Mouse (Mus musculus) layer of hippocampus, adult 8-10 months (tissue): ENCODE data around the gene Fgfr2. TPM values are rescaled to one million over a fixed set of nuclear protein-coding genes. Genes with fewer than 3 reads are reported as not detected.

ENCODE experiments used
- DNase-seq, 2 experiments: peaks; one replicate each; pipeline ENCODE4 v3.0.0; 2022; ENCODE audit warnings: low spot score in 2 of 2
- total RNA-seq, 4 experiments: library from RNA; stranded (reverse); gene quantifications; 2 replicates each; pipeline ENCODE4 v1.2.4; 2022

The Fgfr2 gene
- total RNA-seq, 4 experiments from 2014 or later = 60.7 to 72.9 (median 65.8) TPM

- no peak for DNase-seq
Observed at GRCm38 (mm10) chr7:130804991-130805390, 2318.2 kb downstream of the Fgfr2 start.

- DNase-seq = no peak
Observed at GRCm38 (mm10) chr7:130803251-130803825, 2319.8 kb downstream of the Fgfr2 start.

GRCm38 (mm10) chr7:130801811-130802210 is 2321.3 kb downstream of the Fgfr2 start:
- no peak for DNase-seq

- DNase-seq = no peak
Observed at GRCm38 (mm10) chr7:130800681-130801080, 2322.5 kb downstream of the Fgfr2 start.

GRCm38 (mm10) chr7:130799418-130799817 is 2323.7 kb downstream of the Fgfr2 start:
- DNase-seq = no peak

GRCm38 (mm10) chr7:130797524-130797923 is 2325.6 kb downstream of the Fgfr2 start:
- DNase-seq = no peak

- DNase-seq = no peak
Observed at GRCm38 (mm10) chr7:130796786-130797185, 2326.4 kb downstream of the Fgfr2 start.

GRCm38 (mm10) chr7:130793671-130794070 is 2329.5 kb downstream of the Fgfr2 start:
- no peak for DNase-seq

GRCm38 (mm10) chr7:130789456-130789855 is 2333.7 kb downstream of the Fgfr2 start:
- no peak for DNase-seq

- no peak for DNase-seq
Observed at GRCm38 (mm10) chr7:130788950-130789349, 2334.2 kb downstream of the Fgfr2 start.

- no peak for DNase-seq
Observed at GRCm38 (mm10) chr7:130787537-130787936, 2335.6 kb downstream of the Fgfr2 start.

GRCm38 (mm10) chr7:130786708-130787107 is 2336.4 kb downstream of the Fgfr2 start:
- no peak for DNase-seq

- no peak for DNase-seq
Observed at GRCm38 (mm10) chr7:130785923-130786575, 2337.1 kb downstream of the Fgfr2 start.

GRCm38 (mm10) chr7:130782501-130783050 is 2340.6 kb downstream of the Fgfr2 start:
- DNase-seq = no peak

GRCm38 (mm10) chr7:130780866-130781419 is 2342.2 kb downstream of the Fgfr2 start:
- DNase-seq = no peak

GRCm38 (mm10) chr7:130773914-130774630 is 2349.1 kb downstream of the Fgfr2 start, which contains the start of gene Btbd16:
TSS of gene Btbd16 (plus strand) at chr7:130774069.
- no peak for DNase-seq

- peak in 1 of 2 experiments; percentile 23 for DNase-seq
Observed at GRCm38 (mm10) chr7:130773171-130773830, 2349.8 kb downstream of the Fgfr2 start.

- DNase-seq = peak; percentile 64 to 82
Observed at GRCm38 (mm10) chr7:130770707-130771106, 2352.4 kb downstream of the Fgfr2 start.

- DNase-seq = no peak
Observed at GRCm38 (mm10) chr7:130768151-130768550, 2355.0 kb downstream of the Fgfr2 start.

GRCm38 (mm10) chr7:130766411-130767170 is 2356.6 kb downstream of the Fgfr2 start:
- no peak for DNase-seq
